In genomic region chr7:27428002-27428401, GRCm38 (mm10) we compare ENCODE assay signal across 11 mouse cellular contexts. TPM values are rescaled to one million over a fixed set of nuclear protein-coding genes. Genes with fewer than 3 reads are reported as not detected.
A peak's percentile ranks its signal among the peaks of the same experiment; 100 is the strongest.
DNase-seq lines count a peak whose midpoint lies in the region.
"Had no signal": no experiment of that assay in that cellular context is flagged by ENCODE, and none has a peak within 500 bp of the region (broad histone marks: within the 10 kb centered on the region; RNA-seq: fewer than 3 reads in every experiment).

No protein-coding gene starts in this region.

- peak; percentile 47 to 50 for DNase-seq in cerebellum, postnatal 14 days
- DNase-seq in cerebellum, postnatal 25 days: no peak
- peak; percentile 45 for DNase-seq in left cerebral cortex, postnatal 4 days
- no peak for DNase-seq in left cerebral cortex, postnatal 14 days (ENCODE audit: low spot score in 2 of 2)
- DNase-seq: adrenal gland, adult 2 months; adrenal gland, postnatal 10 days; adrenal gland, postnatal 25 days; cerebellum, adult 11 months; cerebellum, adult 9-10 months; embryo, embryonic 11 days had no signal

- intact Hi-C loops in left cerebral cortex, postnatal 4 days (cut with DNase I): no loop called here
- intact Hi-C loops in left cerebral cortex, postnatal 14 days (cut with DNase I): no loop called here

RNA-seq across cellular contexts. Expression of gene Sptbn4, which starts 19.5 kb away (rescaled TPM):
- 10 to 100 TPM; 75.3 to 82.5 TPM for total RNA-seq in left cerebral cortex, postnatal 4 days (2021)
- 100 to 1,000 TPM; 128 to 132 TPM for total RNA-seq in left cerebral cortex, postnatal 14 days (2021)
- total RNA-seq: common myeloid progenitor, adult 5-6 weeks had no signal

RNA-seq across cellular contexts. Expression of gene Blvrb, which starts 19.8 kb away (rescaled TPM):
- total RNA-seq in left cerebral cortex, postnatal 4 days (2021): 10 to 100 TPM in 1 of 2 experiments, 1 to 10 TPM in 1; 9.7 to 12.2 TPM
- 10 to 100 TPM; 11.7 to 13.0 TPM for total RNA-seq in left cerebral cortex, postnatal 14 days (2021)

RNA-seq across cellular contexts. Expression of gene Sertad3, which starts 45.6 kb away (rescaled TPM):
- total RNA-seq in left cerebral cortex, postnatal 4 days (2021): 1 to 10 TPM; 3.1 to 3.2 TPM
- total RNA-seq in left cerebral cortex, postnatal 14 days (2021): 1 to 10 TPM; 3.0 to 3.1 TPM

RNA-seq across cellular contexts. Expression of gene Sertad1, which starts 58.7 kb away (rescaled TPM):
- total RNA-seq in left cerebral cortex, postnatal 4 days (2021): 1 to 10 TPM; 3.3 to 3.5 TPM
- total RNA-seq in left cerebral cortex, postnatal 14 days (2021): 10 to 100 TPM in 1 of 2 experiments, 1 to 10 TPM in 1; 8.7 to 12.9 TPM

Comparison
In these comparisons a context has a peak if more than half of its experiments do, and no peak if none do; other contexts are left out.
1. DNase-seq: peak in cerebellum, postnatal 14 days (2 of 2) and left cerebral cortex, postnatal 4 days (single experiment); none in cerebellum, postnatal 25 days (0 of 2) and left cerebral cortex, postnatal 14 days (0 of 2).